Mouse (Mus musculus): Measurements from ENCODE around the gene Rps6ka5. TPM values are rescaled to one million over a fixed set of nuclear protein-coding genes. Genes with fewer than 3 reads are reported as not detected.
A peak's percentile ranks its signal among the peaks of the same experiment; 100 is the strongest.

The Rps6ka5 gene
- polyA plus RNA-seq, 1 experiment from 2014 or later: 3.2 TPM

- Histone ChIP-seq H3K9me3 (ENCODE audit: control insufficient read depth, low read length) (no peaks in the 10 kb centered on the region), H3K9ac (ENCODE audit: low read length) (no peak overlapping the region), H3K4me2 (no peak overlapping the region), H3K27ac (ENCODE audit: low read depth, low read length) (no peak overlapping the region), H3K27me3 (ENCODE audit: control insufficient read depth, insufficient read depth, low read length) (no peaks in the 10 kb centered on the region), H3K4me3 (ENCODE audit: low read depth, low read length) (no peak overlapping the region), H3K4me1 (ENCODE audit: control insufficient read depth, insufficient read depth, low read length) (no peaks in the 10 kb centered on the region), H3K36me3 (ENCODE audit: control insufficient read depth, insufficient read depth, low read length) (no peaks in the 10 kb centered on the region)
- ATAC-seq (ENCODE audit: low FRiP score): no peak
- no peak for DNase-seq (ENCODE audit: low spot score, missing footprints)
- WGBS: 66% methylated on average over 11 of the region's 11 CpGs
These were observed 36.1 kb upstream of the Rps6ka5 start for GRCm38 (mm10) chr12:100762663-100763425.

GRCm38 (mm10) chr12:100757427-100757826 is 30.6 kb upstream of the Rps6ka5 start:
- Histone ChIP-seq H3K4me2 (no peak overlapping the region), H3K27me3 (ENCODE audit: control insufficient read depth, insufficient read depth, low read length) (no peaks in the 10 kb centered on the region), H3K4me1 (ENCODE audit: control insufficient read depth, insufficient read depth, low read length) (peaks cover 3% of the 10 kb centered on the region; the same call in 1 of the 2 replicates), H3K9ac (ENCODE audit: low read length) (no peak overlapping the region), H3K4me3 (ENCODE audit: low read depth, low read length) (no peak overlapping the region), H3K36me3 (ENCODE audit: control insufficient read depth, insufficient read depth, low read length) (no peaks in the 10 kb centered on the region), H3K9me3 (ENCODE audit: control insufficient read depth, low read length) (no peaks in the 10 kb centered on the region), H3K27ac (ENCODE audit: low read depth, low read length) (no peak overlapping the region)
- 20% methylated on average over 4 of the region's 4 CpGs for WGBS
- no peak for DNase-seq (ENCODE audit: low spot score, missing footprints)
- ATAC-seq (ENCODE audit: low FRiP score): peak; percentile 52

GRCm38 (mm10) chr12:100753716-100754115 is 26.9 kb upstream of the Rps6ka5 start:
- H3K27me3 ChIP-seq (ENCODE audit: control insufficient read depth, insufficient read depth, low read length): no peaks in the 10 kb centered on the region
- H3K36me3 ChIP-seq (ENCODE audit: control insufficient read depth, insufficient read depth, low read length): no peaks in the 10 kb centered on the region
- H3K27ac ChIP-seq (ENCODE audit: low read depth, low read length): no peak overlapping the region
- 88% methylated on average over 1 of the region's 1 CpGs for WGBS
- peaks cover 3% of the 10 kb centered on the region; the same call in 1 of the 2 replicates for H3K4me1 ChIP-seq (ENCODE audit: control insufficient read depth, insufficient read depth, low read length)
- no peak for ATAC-seq (ENCODE audit: low FRiP score)
- H3K9ac ChIP-seq (ENCODE audit: low read length): no peak overlapping the region
- no peak overlapping the region for H3K4me3 ChIP-seq (ENCODE audit: low read depth, low read length)
- H3K4me2 ChIP-seq: no peak overlapping the region
- no peaks in the 10 kb centered on the region for H3K9me3 ChIP-seq (ENCODE audit: control insufficient read depth, low read length)
- peak; percentile 51 for DNase-seq (ENCODE audit: low spot score, missing footprints)

GRCm38 (mm10) chr12:100752977-100753376 is 26.2 kb upstream of the Rps6ka5 start:
- 58% methylated on average over 1 of the region's 1 CpGs for WGBS
- DNase-seq (ENCODE audit: low spot score, missing footprints) (peak; percentile 47), ATAC-seq (ENCODE audit: low FRiP score) (no peak)
- Histone ChIP-seq H3K4me3 (ENCODE audit: low read depth, low read length) (no peak overlapping the region), H3K9me3 (ENCODE audit: control insufficient read depth, low read length) (no peaks in the 10 kb centered on the region), H3K36me3 (ENCODE audit: control insufficient read depth, insufficient read depth, low read length) (no peaks in the 10 kb centered on the region), H3K4me1 (ENCODE audit: control insufficient read depth, insufficient read depth, low read length) (peaks cover 3% of the 10 kb centered on the region; the same call in 1 of the 2 replicates), H3K27me3 (ENCODE audit: control insufficient read depth, insufficient read depth, low read length) (no peaks in the 10 kb centered on the region), H3K4me2 (no peak overlapping the region), H3K27ac (ENCODE audit: low read depth, low read length) (no peak overlapping the region), H3K9ac (ENCODE audit: low read length) (no peak overlapping the region)

- DNase-seq (ENCODE audit: low spot score, missing footprints) (no peak), ATAC-seq (ENCODE audit: low FRiP score) (no peak)
- no peak overlapping the region for H3K27ac ChIP-seq (ENCODE audit: low read depth, low read length)
- no peaks in the 10 kb centered on the region for H3K4me1 ChIP-seq (ENCODE audit: control insufficient read depth, insufficient read depth, low read length)
- H3K4me3 ChIP-seq (ENCODE audit: low read depth, low read length): no peak overlapping the region
- no peak overlapping the region for H3K9ac ChIP-seq (ENCODE audit: low read length)
- H3K27me3 ChIP-seq (ENCODE audit: control insufficient read depth, insufficient read depth, low read length): no peaks in the 10 kb centered on the region
- H3K36me3 ChIP-seq (ENCODE audit: control insufficient read depth, insufficient read depth, low read length): no peaks in the 10 kb centered on the region
- H3K9me3 ChIP-seq (ENCODE audit: control insufficient read depth, low read length): no peaks in the 10 kb centered on the region
- no peak overlapping the region for H3K4me2 ChIP-seq
- WGBS: 76% methylated on average over 2 of the region's 2 CpGs
These were observed 15.7 kb upstream of the Rps6ka5 start for GRCm38 (mm10) chr12:100742468-100742867.

GRCm38 (mm10) chr12:100740313-100740712 is 13.5 kb upstream of the Rps6ka5 start:
- no peak overlapping the region for H3K27ac ChIP-seq (ENCODE audit: low read depth, low read length)
- no peaks in the 10 kb centered on the region for H3K4me1 ChIP-seq (ENCODE audit: control insufficient read depth, insufficient read depth, low read length)
- H3K4me2 ChIP-seq: no peak overlapping the region
- DNase-seq (ENCODE audit: low spot score, missing footprints): no peak
- no peaks in the 10 kb centered on the region for H3K27me3 ChIP-seq (ENCODE audit: control insufficient read depth, insufficient read depth, low read length)
- no peaks in the 10 kb centered on the region for H3K36me3 ChIP-seq (ENCODE audit: control insufficient read depth, insufficient read depth, low read length)
- ATAC-seq (ENCODE audit: low FRiP score): no peak
- WGBS: 92% methylated on average over 5 of the region's 5 CpGs
- H3K9me3 ChIP-seq (ENCODE audit: control insufficient read depth, low read length): no peaks in the 10 kb centered on the region
- no peak overlapping the region for H3K9ac ChIP-seq (ENCODE audit: low read length)
- H3K4me3 ChIP-seq (ENCODE audit: low read depth, low read length): no peak overlapping the region

- WGBS: 73% methylated on average over 4 of the region's 4 CpGs
- DNase-seq (ENCODE audit: low spot score, missing footprints) (peak; percentile 64), ATAC-seq (ENCODE audit: low FRiP score) (no peak)
- no peaks in the 10 kb centered on the region for H3K36me3 ChIP-seq (ENCODE audit: control insufficient read depth, insufficient read depth, low read length)
- no peak overlapping the region for H3K27ac ChIP-seq (ENCODE audit: low read depth, low read length)
- H3K4me1 ChIP-seq (ENCODE audit: control insufficient read depth, insufficient read depth, low read length): no peaks in the 10 kb centered on the region
- H3K9me3 ChIP-seq (ENCODE audit: control insufficient read depth, low read length): no peaks in the 10 kb centered on the region
- H3K9ac ChIP-seq (ENCODE audit: low read length): no peak overlapping the region
- H3K4me3 ChIP-seq (ENCODE audit: low read depth, low read length): no peak overlapping the region
- H3K4me2 ChIP-seq: no peak overlapping the region
- no peaks in the 10 kb centered on the region for H3K27me3 ChIP-seq (ENCODE audit: control insufficient read depth, insufficient read depth, low read length)
These were observed 12.3 kb upstream of the Rps6ka5 start for GRCm38 (mm10) chr12:100739011-100739570.

- ATAC-seq (ENCODE audit: low FRiP score) (no peak), DNase-seq (ENCODE audit: low spot score, missing footprints) (peak; percentile 81)
- Histone ChIP-seq H3K4me1 (ENCODE audit: control insufficient read depth, insufficient read depth, low read length) (no peaks in the 10 kb centered on the region), H3K27me3 (ENCODE audit: control insufficient read depth, insufficient read depth, low read length) (no peaks in the 10 kb centered on the region), H3K27ac (ENCODE audit: low read depth, low read length) (no peak overlapping the region), H3K4me2 (no peak overlapping the region), H3K9me3 (ENCODE audit: control insufficient read depth, low read length) (no peaks in the 10 kb centered on the region), H3K9ac (ENCODE audit: low read length) (no peak overlapping the region), H3K4me3 (ENCODE audit: low read depth, low read length) (no peak overlapping the region), H3K36me3 (ENCODE audit: control insufficient read depth, insufficient read depth, low read length) (no peaks in the 10 kb centered on the region)
- 69% methylated on average over 3 of the region's 3 CpGs for WGBS
These were observed 11.7 kb upstream of the Rps6ka5 start for GRCm38 (mm10) chr12:100738498-100738897.

GRCm38 (mm10) chr12:100735581-100735980 is 8.8 kb upstream of the Rps6ka5 start:
- Histone ChIP-seq H3K27ac (ENCODE audit: low read depth, low read length) (no peak overlapping the region), H3K9ac (ENCODE audit: low read length) (no peak overlapping the region), H3K4me2 (no peak overlapping the region), H3K36me3 (ENCODE audit: control insufficient read depth, insufficient read depth, low read length) (no peaks in the 10 kb centered on the region), H3K9me3 (ENCODE audit: control insufficient read depth, low read length) (no peaks in the 10 kb centered on the region), H3K27me3 (ENCODE audit: control insufficient read depth, insufficient read depth, low read length) (no peaks in the 10 kb centered on the region), H3K4me3 (ENCODE audit: low read depth, low read length) (no peak overlapping the region), H3K4me1 (ENCODE audit: control insufficient read depth, insufficient read depth, low read length) (no peaks in the 10 kb centered on the region)
- 88% methylated on average over 2 of the region's 2 CpGs for WGBS
- ATAC-seq (ENCODE audit: low FRiP score) (no peak), DNase-seq (ENCODE audit: low spot score, missing footprints) (peak; percentile 17)
